Mouse (Mus musculus): ENCODE measurements around the gene Prss2.

DNA sequence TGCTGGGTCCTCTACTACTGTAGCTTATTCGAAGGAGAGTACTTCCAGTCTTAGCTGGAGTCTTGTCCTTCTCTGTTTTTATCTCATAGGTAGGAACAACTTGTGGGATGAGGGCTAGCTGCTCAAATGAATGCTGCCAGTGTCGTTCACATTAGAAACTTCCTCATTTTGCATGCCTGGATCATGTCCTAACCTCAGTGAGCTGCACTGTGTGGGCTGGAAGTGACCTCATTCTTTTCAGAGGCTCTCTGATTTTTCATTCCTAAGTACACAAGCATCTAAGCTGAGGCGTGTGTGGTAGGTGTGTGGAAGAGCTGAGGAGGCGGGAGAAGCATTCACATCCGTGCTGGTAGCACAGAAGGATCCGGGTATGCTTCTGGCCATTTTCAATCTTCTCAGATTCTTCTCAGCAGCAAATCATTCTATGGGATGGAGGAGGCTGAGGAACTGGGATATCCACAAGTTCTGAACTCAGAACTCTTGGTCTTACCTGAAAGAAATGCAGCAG, 3.5 kb upstream of the Prss2 start:
- no peak for TF ChIP-seq POLR2A (IDR thresholded peaks at IDR 0.05; ENCODE audit: low read depth, low read length)
- no peak for TF ChIP-seq CTCF (IDR thresholded peaks at IDR 0.05; ENCODE audit: extremely low read depth, insufficient read length, insufficient replicate concordance, low read depth, low read length)
